Mouse (Mus musculus) embryonic facial prominence, embryonic 14.5 days (tissue): ENCODE measurements around the gene Gm2a. TPM values are rescaled to one million over a fixed set of nuclear protein-coding genes. Genes with fewer than 3 reads are reported as not detected.
"Not testable (repeated sequence)": the region's sequence is repeated elsewhere in the genome, so short reads cannot be mapped to it uniquely, and the experiment has no call there.

Experiments used
- ATAC-seq: fragments of 200-750 bp; cut with Nextera tagmentation; 2 replicates; pipeline ENCODE4 v1.8.0; 2017; ENCODE audit warnings: low read depth, moderate number of reproducible peaks, moderate TSS enrichment
- DNase-seq: peaks from one replicate; pipeline ENCODE4 v3.0.0-alpha.2; 2015; ENCODE audit warnings: low spot score
- H3K27ac ChIP-seq: fragments of 300-500 bp; sonication (generic); replicated peaks from 2 replicates; pipeline ENCODE4 v1.5.1; 2014; ENCODE audit warnings: low read depth, mild to moderate bottlenecking, low read length, moderate library complexity
- H3K27me3 ChIP-seq: fragments of 300-500 bp; sonication (generic); replicated peaks from 2 replicates; pipeline ENCODE4 v1.6.1; 2014; ENCODE audit warnings: low read length; ENCODE audit not compliant: control insufficient read depth, insufficient read depth
- H3K36me3 ChIP-seq: fragments of 300-500 bp; sonication (generic); 2 replicates; pipeline ENCODE4 v1.6.1; 2014; ENCODE audit warnings: low read length, mixed read lengths; ENCODE audit not compliant: control insufficient read depth, insufficient read depth
- H3K4me1 ChIP-seq: fragments of 300-500 bp; sonication (generic); 2 replicates; pipeline ENCODE4 v1.6.1; 2014; ENCODE audit warnings: antibody characterized with exemption, low read length; ENCODE audit not compliant: control insufficient read depth, insufficient read depth
- H3K4me2 ChIP-seq: fragments of 300-500 bp; sonication (generic); 2 replicates; pipeline ENCODE4 v1.6.1; 2014; ENCODE audit warnings: low read depth, mild to moderate bottlenecking, low read length, moderate library complexity, mixed read lengths
- H3K4me3 ChIP-seq: fragments of 300-500 bp; sonication (generic); 2 replicates; pipeline ENCODE4 v1.5.1; 2014; ENCODE audit warnings: low read depth, mild to moderate bottlenecking, low read length
- H3K9ac ChIP-seq: fragments of 300-500 bp; sonication (generic); 2 replicates; pipeline ENCODE4 v1.6.1; 2014; ENCODE audit warnings: low read depth, mild to moderate bottlenecking, low read length, moderate library complexity, mixed read lengths
- H3K9me3 ChIP-seq: fragments of 300-500 bp; sonication (generic); 2 replicates; pipeline ENCODE4 v1.6.1; 2016; ENCODE audit warnings: low read length; ENCODE audit not compliant: control insufficient read depth
- WGBS: fragments of 180-500 bp; shearing (Covaris S2); extraction: QIAGEN DNeasy Blood & Tissue Kit; methylation state at CpG from one replicate; pipeline ENCODE4 v1.1.7; 2014; 5-methylcytosine and 5-hydroxymethylcytosine counted together
- polyA plus RNA-seq: library from polyadenylated mRNA; unstranded; fragments of >200 nt; fragmentation: Nextera tagmentation; extraction: Ambion mirVana; gene quantifications from 2 replicates; pipeline ENCODE4 v1.2.1, GENCODE M21; 2014

Gm2a gene
- polyA plus RNA-seq, 1 experiment from 2014 or later = 28.2 TPM

DNA sequence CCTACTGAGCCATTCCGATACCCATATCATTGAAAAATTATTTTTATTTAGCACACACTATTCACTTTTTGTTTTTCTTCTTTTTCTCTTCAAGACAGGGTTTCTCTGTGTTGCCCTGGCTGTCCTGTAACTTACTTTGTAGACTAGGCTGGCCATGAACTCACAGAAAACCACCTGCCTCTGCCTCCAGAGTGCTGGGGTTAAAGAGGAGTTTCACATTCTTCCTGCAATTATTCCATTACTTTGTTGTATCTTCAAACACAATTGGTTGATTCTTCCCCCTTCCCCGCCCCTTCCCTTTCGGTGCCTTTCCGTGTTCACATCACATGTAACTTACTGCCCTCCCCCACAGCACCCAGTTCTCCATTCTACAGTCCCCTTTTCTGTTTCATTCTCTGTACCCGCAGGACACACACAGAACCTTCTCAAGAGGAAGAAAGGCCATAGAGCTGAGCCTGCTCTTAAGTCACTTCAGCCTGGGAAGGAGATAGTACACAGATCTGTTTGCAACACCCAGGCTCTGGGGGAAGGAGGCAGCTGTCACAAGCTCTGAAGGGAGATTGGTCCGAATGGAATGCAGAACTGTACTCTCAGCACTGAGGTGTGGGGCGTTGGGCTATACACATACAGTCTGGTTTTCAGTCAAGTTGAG is 15.4 kb downstream of the Gm2a start:
- H3K9ac ChIP-seq = no peak overlapping the region
- DNase-seq (peak; percentile 22), ATAC-seq (no peak)
- H3K27me3 ChIP-seq = no peaks in the 10 kb centered on the region
- no peak overlapping the region for H3K4me3 ChIP-seq
- no peak overlapping the region for H3K27ac ChIP-seq
- no peaks in the 10 kb centered on the region for H3K4me1 ChIP-seq
- peaks cover 7% of the 10 kb centered on the region; the same call in 1 of the 2 replicates for H3K36me3 ChIP-seq
- H3K9me3 ChIP-seq = no peaks in the 10 kb centered on the region
- H3K4me2 ChIP-seq = no peak overlapping the region
- WGBS = 61% methylated on average over 7 of the region's 7 CpGs

DNA sequence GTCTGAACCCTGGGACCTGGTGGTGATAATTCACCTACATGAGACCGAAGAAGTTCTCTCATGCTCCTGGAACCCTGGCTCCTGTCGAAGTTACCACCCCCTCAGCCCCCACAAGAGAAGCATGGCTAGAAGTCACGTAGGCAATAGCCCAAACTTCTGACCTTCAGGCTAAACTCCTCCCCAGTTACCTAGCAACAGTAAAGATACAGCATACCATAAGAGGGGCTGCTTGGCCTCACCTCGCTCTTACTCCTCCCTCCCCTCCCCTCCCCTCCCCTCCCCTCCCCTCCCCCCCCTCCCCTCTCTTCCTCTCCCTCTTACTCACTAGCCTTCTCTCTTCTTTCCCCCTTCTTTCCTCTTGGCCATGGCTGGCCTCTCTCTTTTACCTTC is 15.9 kb downstream of the Gm2a start:
- not testable (repeated sequence) for ATAC-seq, H3K27ac ChIP-seq, DNase-seq

DNA sequence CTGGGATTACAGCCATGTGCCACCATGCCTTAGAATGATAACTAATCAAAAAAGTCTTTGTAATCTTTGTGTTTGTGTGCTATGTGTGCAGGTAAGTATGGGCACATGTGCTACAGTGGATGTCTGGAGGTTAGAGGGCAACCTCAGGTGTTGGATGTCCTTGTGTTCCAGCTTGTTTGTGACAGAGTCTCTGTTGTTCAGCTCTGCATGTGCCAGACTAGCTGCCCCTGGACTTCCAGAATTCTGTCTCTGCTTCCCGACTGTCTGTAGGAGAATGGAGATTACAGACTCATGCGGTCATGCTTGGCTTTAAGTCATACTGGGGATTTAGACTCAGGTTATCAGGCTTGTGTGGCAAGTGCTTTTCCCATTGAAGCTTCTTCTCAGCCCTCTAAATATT is 16.4 kb downstream of the Gm2a start:
- Histone ChIP-seq H3K4me1 (no peaks in the 10 kb centered on the region), H3K36me3 (peaks cover under 1% of the 10 kb centered on the region; the same call in 1 of the 2 replicates), H3K27me3 (no peaks in the 10 kb centered on the region), H3K9ac (no peak overlapping the region), H3K4me3 (no peak overlapping the region), H3K9me3 (no peaks in the 10 kb centered on the region), H3K4me2 (no peak overlapping the region), H3K27ac (no peak overlapping the region)
- WGBS = 69% methylated on average over 2 of the region's 2 CpGs
- DNase-seq = no peak
- no peak for ATAC-seq

More for the DNA sequence above, 15.9 kb downstream of the Gm2a start:
- not testable (repeated sequence) for H3K27me3 ChIP-seq, H3K4me3 ChIP-seq, H3K36me3 ChIP-seq, H3K9me3 ChIP-seq, H3K9ac ChIP-seq, H3K4me2 ChIP-seq, H3K4me1 ChIP-seq
- 30% methylated on average over 3 of the region's 4 CpGs for WGBS

DNA sequence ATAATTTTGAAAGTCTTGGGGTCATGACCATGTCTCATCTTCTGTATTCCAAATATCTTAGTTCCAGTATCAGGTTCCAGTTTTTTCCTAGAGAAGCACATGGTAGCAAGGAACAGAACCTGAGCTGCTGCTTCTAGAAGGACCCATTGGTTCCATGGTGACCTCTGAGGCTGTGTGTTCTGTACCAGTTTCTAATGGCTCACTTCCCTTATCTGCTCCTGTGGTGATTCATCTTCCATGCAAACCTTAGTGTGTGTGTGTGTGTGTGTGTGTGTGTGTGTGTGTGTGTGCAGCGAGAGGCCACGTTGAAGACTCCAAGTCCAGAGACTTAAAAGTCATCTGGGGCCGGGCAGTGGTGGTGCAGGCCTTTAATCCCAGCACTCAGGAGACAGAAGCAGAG is 18.1 kb downstream of the Gm2a start:
- no peak overlapping the region for H3K9ac ChIP-seq
- H3K4me3 ChIP-seq = no peak overlapping the region
- H3K9me3 ChIP-seq = no peaks in the 10 kb centered on the region
- no peak overlapping the region for H3K4me2 ChIP-seq
- H3K4me1 ChIP-seq = no peaks in the 10 kb centered on the region
- DNase-seq (no peak), ATAC-seq (no peak)
- WGBS = 91% methylated on average over 3 of the region's 3 CpGs
- no peaks in the 10 kb centered on the region for H3K27me3 ChIP-seq
- H3K27ac ChIP-seq = no peak overlapping the region
- H3K36me3 ChIP-seq = no peaks in the 10 kb centered on the region

DNA sequence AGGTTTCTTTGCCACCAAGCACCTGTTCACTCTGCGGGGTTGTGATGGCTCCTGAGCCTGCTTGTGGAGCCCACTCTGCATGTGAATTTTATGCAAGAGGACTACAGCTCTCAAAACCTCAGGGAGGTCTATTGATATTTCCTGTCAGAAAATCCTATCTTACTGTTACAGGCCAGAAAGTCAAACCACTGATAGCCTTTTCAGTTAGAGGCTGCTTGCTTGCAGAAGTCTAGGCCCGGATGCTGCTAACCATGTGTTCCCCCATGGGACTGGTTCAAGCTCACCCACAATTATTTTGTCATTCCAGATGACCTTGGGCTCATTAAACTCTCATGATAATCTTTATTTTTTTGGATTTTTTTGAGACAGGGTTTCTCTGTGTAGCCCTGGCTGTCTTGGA is 19.1 kb downstream of the Gm2a start:
- Histone ChIP-seq H3K9me3 (no peaks in the 10 kb centered on the region), H3K9ac (no peak overlapping the region), H3K36me3 (no peaks in the 10 kb centered on the region), H3K27me3 (no peaks in the 10 kb centered on the region), H3K4me1 (no peaks in the 10 kb centered on the region), H3K4me3 (no peak overlapping the region), H3K4me2 (no peak overlapping the region), H3K27ac (no peak overlapping the region)
- 90% methylated on average over 2 of the region's 2 CpGs for WGBS
- DNase-seq (no peak), ATAC-seq (no peak)

DNA sequence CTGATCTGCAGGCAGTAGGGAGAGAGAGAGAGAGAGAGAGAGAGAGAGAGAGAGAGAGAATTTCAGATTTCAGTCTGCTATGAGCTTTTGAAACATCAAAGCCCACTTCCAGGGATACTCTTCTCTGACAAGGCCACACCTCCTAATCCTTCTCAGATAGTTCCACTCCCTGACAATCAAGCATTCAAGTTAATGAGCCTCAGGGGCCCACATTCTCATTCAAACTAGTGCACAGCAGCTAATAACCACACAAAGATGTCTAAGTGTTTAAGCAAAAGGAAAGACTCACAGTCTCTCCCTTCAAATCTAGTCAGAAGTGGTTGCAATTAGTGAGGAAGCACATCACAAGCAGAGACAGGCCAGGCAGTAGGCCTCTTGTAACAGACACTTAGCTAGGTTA is 22.4 kb downstream of the Gm2a start:
- Histone ChIP-seq H3K27ac (no peak overlapping the region), H3K36me3 (no peaks in the 10 kb centered on the region), H3K27me3 (no peaks in the 10 kb centered on the region), H3K4me2 (no peak overlapping the region), H3K9ac (no peak overlapping the region), H3K9me3 (no peaks in the 10 kb centered on the region), H3K4me3 (no peak overlapping the region), H3K4me1 (no peaks in the 10 kb centered on the region)
- ATAC-seq (no peak), DNase-seq (no peak)

DNA sequence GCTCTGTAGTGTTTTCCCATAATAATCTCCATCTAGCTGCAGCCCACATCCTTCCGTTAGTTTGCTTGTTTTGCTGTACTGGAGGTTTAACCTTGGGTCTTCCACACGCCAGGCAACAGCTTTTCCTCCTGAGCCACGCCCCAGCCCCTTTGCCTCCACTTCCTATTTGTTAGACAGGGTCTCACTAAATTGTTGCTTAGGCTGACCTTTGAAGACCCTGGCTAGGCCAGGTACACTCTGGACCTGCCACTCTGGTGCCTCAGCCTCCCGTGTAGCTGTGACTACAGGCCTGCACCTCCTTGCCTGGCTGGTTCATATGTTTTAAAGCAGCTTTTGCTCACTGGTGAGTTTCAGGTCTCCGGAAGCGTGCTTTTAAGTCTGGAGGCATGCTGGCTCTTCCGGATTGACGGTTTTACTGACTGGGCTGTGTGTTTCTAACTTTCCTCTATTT is 22.9 kb downstream of the Gm2a start:
- no peak for ATAC-seq
- H3K4me2 ChIP-seq = no peak overlapping the region
- H3K36me3 ChIP-seq = no peaks in the 10 kb centered on the region
- H3K4me3 ChIP-seq = no peak overlapping the region
- H3K4me1 ChIP-seq = no peaks in the 10 kb centered on the region
- no peak overlapping the region for H3K9ac ChIP-seq
- H3K27me3 ChIP-seq = no peaks in the 10 kb centered on the region
- 63% methylated on average over 8 of the region's 8 CpGs for WGBS
- H3K27ac ChIP-seq = no peak overlapping the region; the same call in 1 of the 2 replicates
- no peaks in the 10 kb centered on the region for H3K9me3 ChIP-seq
- no peak for DNase-seq

DNA sequence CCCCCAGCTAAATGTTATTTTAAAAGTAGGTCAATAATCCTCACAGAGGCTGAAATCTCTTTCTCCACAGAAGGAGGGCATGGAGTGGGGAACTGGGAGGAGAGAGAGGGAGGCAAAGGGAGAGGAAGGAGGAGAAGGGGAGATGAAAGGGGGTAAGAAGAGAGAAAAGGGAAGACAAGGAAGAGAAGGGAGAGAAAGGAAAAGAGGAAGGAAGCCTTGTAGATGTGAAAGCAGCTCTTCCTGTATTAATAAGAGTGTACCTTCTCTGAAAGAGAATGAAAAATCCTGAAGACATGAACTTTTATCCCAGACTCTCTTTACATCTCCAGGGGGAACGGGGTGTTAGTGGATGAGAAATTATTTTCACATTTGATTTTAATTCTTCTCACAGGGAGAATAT is 23.5 kb downstream of the Gm2a start:
- no peak for ATAC-seq
- no peak overlapping the region for H3K9ac ChIP-seq
- H3K27me3 ChIP-seq = no peaks in the 10 kb centered on the region
- no peak for DNase-seq
- 76% methylated on average over 1 of the region's 1 CpGs for WGBS
- no peak overlapping the region for H3K4me3 ChIP-seq
- no peaks in the 10 kb centered on the region for H3K9me3 ChIP-seq
- no peak overlapping the region for H3K4me2 ChIP-seq
- no peaks in the 10 kb centered on the region for H3K36me3 ChIP-seq
- no peaks in the 10 kb centered on the region for H3K4me1 ChIP-seq
- H3K27ac ChIP-seq = no peak overlapping the region

DNA sequence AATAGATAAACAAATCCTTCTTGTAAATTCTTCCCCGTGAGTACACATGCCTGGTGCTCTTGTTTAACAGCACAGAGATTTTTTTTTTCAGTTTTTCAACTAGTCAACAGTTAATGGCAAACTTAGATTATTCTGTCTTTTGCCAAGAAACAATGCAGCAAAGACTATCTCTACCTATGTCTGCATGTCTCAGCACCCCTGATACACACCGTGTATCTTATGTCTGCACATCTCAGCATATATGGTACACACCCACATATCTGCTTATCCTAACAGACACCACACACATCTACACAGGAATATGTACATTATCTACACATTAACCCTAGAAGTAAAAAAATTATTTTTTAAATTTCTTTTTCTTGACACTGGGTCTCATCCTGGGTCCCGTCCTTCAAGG is 28.7 kb downstream of the Gm2a start:
- Histone ChIP-seq H3K9me3 (no peaks in the 10 kb centered on the region), H3K4me3 (no peak overlapping the region), H3K27ac (no peak overlapping the region), H3K4me2 (no peak overlapping the region), H3K27me3 (no peaks in the 10 kb centered on the region), H3K9ac (no peak overlapping the region), H3K4me1 (no peaks in the 10 kb centered on the region), H3K36me3 (no peaks in the 10 kb centered on the region)
- ATAC-seq = no peak
- WGBS = 84% methylated on average over 3 of the region's 3 CpGs
- no peak for DNase-seq
